Mouse (Mus musculus): ENCODE measurements at regions not wholly inside any gene's neighbourhood (a gene's known extent, or its start where the extent isn't known, plus 50 kb on each side); places are given as distances from the start of the nearest gene placed in this dataset.

GRCm38 (mm10) chr9:113488651-113489050 lies 219.4 kb downstream of the Pdcd6ip start:
- no peak for DNase-seq (ENCODE audit: low spot score)

- no peak for DNase-seq (ENCODE audit: low spot score)
These were observed 221.5 kb downstream of the Pdcd6ip start for GRCm38 (mm10) chr9:113486494-113487081.

GRCm38 (mm10) chr9:113479897-113480296 lies 228.2 kb downstream of the Pdcd6ip start:
- DNase-seq (ENCODE audit: low spot score), result no peak

GRCm38 (mm10) chr9:113478761-113479265 lies 229.2 kb downstream of the Pdcd6ip start:
- DNase-seq (ENCODE audit: low spot score), result no peak

- DNase-seq (ENCODE audit: low spot score), result no peak
These were observed 236.3 kb downstream of the Pdcd6ip start for GRCm38 (mm10) chr9:113471781-113472180.

GRCm38 (mm10) chr9:113462888-113463287 lies 245.2 kb downstream of the Pdcd6ip start:
- no peak for DNase-seq (ENCODE audit: low spot score)

- DNase-seq (ENCODE audit: low spot score), result no peak
These were observed 245.7 kb downstream of the Pdcd6ip start for GRCm38 (mm10) chr9:113462267-113462887.

GRCm38 (mm10) chr9:113459885-113460284 lies 248.2 kb downstream of the Pdcd6ip start:
- DNase-seq (ENCODE audit: low spot score), result no peak

- no peak for DNase-seq (ENCODE audit: low spot score)
These were observed 248.8 kb downstream of the Pdcd6ip start for GRCm38 (mm10) chr9:113459221-113459620.

- no peak for DNase-seq (ENCODE audit: low spot score)
These were observed 249.3 kb downstream of the Pdcd6ip start for GRCm38 (mm10) chr9:113458741-113459154.

GRCm38 (mm10) chr9:113457169-113457850 lies 250.7 kb downstream of the Pdcd6ip start:
- no peak for DNase-seq (ENCODE audit: low spot score)

- DNase-seq (ENCODE audit: low spot score), result no peak
These were observed 252.5 kb downstream of the Pdcd6ip start for GRCm38 (mm10) chr9:113455577-113455976.

GRCm38 (mm10) chr9:113453231-113453630 lies 254.8 kb downstream of the Pdcd6ip start:
- DNase-seq (ENCODE audit: low spot score), result no peak

GRCm38 (mm10) chr9:113441770-113442411 lies 266.2 kb downstream of the Pdcd6ip start:
- no peak for DNase-seq (ENCODE audit: low spot score)

GRCm38 (mm10) chr9:113438394-113438793 lies 269.7 kb downstream of the Pdcd6ip start:
- no peak for DNase-seq (ENCODE audit: low spot score)

GRCm38 (mm10) chr9:113435921-113436320 lies 272.1 kb downstream of the Pdcd6ip start:
- DNase-seq (ENCODE audit: low spot score), result no peak

- no peak for DNase-seq (ENCODE audit: low spot score)
These were observed 274.6 kb downstream of the Pdcd6ip start for GRCm38 (mm10) chr9:113433424-113433823.

GRCm38 (mm10) chr9:113432601-113433179 lies 275.4 kb downstream of the Pdcd6ip start:
- DNase-seq (ENCODE audit: low spot score), result no peak

- DNase-seq (ENCODE audit: low spot score), result no peak
These were observed 277.6 kb downstream of the Pdcd6ip start for GRCm38 (mm10) chr9:113430411-113430810.

- DNase-seq (ENCODE audit: low spot score), result no peak
These were observed 280.8 kb downstream of the Pdcd6ip start for GRCm38 (mm10) chr9:113427281-113427680.

- no peak for DNase-seq (ENCODE audit: low spot score)
These were observed 281.7 kb downstream of the Pdcd6ip start for GRCm38 (mm10) chr9:113426324-113426723.

- DNase-seq (ENCODE audit: low spot score), result no peak
These were observed 286.4 kb downstream of the Pdcd6ip start for GRCm38 (mm10) chr9:113421645-113422044.
